Mouse (Mus musculus) bone marrow macrophage, adult 2 months (primary cell): ENCODE data around the gene Pi4kb. TPM values are rescaled to one million over a fixed set of nuclear protein-coding genes. Genes with fewer than 3 reads are reported as not detected.

Experiments
- H3K27ac ChIP-seq: 2 replicates; pipeline ENCODE4 v1.5.1; 2012; ENCODE audit warnings: low read depth, low read length; ENCODE audit not compliant: insufficient read depth
- H3K4me1 ChIP-seq: 2 replicates; pipeline ENCODE4 v1.6.1; 2012; ENCODE audit warnings: low read length; ENCODE audit not compliant: control insufficient read depth, insufficient read depth
- H3K4me3 ChIP-seq: 2 replicates; pipeline ENCODE4 v1.5.1; 2012; ENCODE audit warnings: mild to moderate bottlenecking, low read length, moderate library complexity; ENCODE audit not compliant: insufficient read depth
- CTCF ChIP-seq: IDR thresholded peaks from 2 replicates; pipeline ENCODE4 v1.5.1; 2012; ENCODE audit warnings: low read depth, mild to moderate bottlenecking, low read length, moderate library complexity
- POLR2A ChIP-seq: IDR thresholded peaks from 2 replicates; pipeline ENCODE4 v1.6.1; 2012; ENCODE audit warnings: mild to moderate bottlenecking, low read depth, low read length, borderline replicate concordance
- polyA plus RNA-seq: library from polyadenylated mRNA; stranded (reverse); fragments of >200 nt; gene quantifications from 2 replicates; pipeline ENCODE4 v1.2.4, GENCODE M21; 2012; ENCODE audit not compliant: missing spikeins, insufficient read depth, insufficient read length

Gene Pi4kb
- polyA plus RNA-seq, 1 experiment, result 28.6 TPM

DNA sequence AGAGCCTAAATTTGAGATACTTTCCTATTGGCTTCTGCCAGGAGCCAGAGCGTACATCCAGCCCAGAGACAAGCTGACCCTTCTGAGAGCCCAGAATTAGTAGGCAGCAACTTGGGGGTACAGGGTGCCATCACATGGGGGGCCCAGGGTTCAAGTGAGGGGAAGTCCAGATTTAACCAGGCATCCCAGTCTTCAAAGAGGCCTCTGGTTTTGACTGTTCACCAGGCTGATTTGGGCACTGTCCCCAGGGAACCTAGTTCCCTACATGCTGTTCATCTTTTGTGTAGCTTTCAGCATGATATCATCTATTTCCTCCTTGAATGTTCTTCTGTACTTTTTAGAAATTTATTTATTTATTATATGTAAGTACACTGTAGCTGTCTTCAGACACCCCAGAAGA is 9.5 kb upstream of the Pi4kb start:
- Histone ChIP-seq H3K4me1 (peaks cover 3% of the 10 kb centered on the region), H3K27ac (no peak overlapping the region), H3K4me3 (no peak overlapping the region)
- TF ChIP-seq CTCF, result no peak
- TF ChIP-seq POLR2A, result no peak

GRCm38 (mm10) chr3:94965878-94966277 is 8.7 kb upstream of the Pi4kb start:
- Histone ChIP-seq H3K4me3 (no peak overlapping the region), H3K4me1 (peaks cover 3% of the 10 kb centered on the region), H3K27ac (no peak overlapping the region)
- TF ChIP-seq POLR2A, result no peak
- no peak for TF ChIP-seq CTCF

GRCm38 (mm10) chr3:94972552-94972951 is 2.0 kb upstream of the Pi4kb start:
- peaks cover 17% of the 10 kb centered on the region for H3K4me1 ChIP-seq
- H3K4me3 ChIP-seq, result no peak overlapping the region
- H3K27ac ChIP-seq, result no peak overlapping the region
- TF ChIP-seq CTCF, result no peak
- no peak for TF ChIP-seq POLR2A

DNA sequence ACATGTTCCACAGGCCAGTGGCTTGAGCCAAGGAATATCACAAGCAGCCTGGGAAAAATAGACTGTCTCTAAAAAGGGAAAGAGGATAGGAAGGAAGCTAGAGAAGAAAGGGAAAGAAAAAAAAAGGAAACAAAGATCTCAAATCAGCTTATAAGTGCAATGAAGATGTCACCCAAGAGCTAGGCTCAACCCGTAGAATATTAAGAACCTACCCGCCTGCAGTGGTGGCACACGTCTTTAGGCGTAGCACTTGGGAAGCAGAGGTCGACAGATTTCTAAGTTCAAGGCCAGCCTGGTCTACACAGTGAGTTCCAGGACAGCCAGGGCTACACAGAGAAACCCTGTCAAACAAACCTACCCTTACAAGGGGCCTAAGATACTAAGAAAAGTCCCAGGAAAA is 911 bp upstream of the Pi4kb start:
- TF ChIP-seq POLR2A, result no peak
- TF ChIP-seq CTCF, result no peak
- H3K27ac ChIP-seq, result no peak overlapping the region
- peaks cover 21% of the 10 kb centered on the region for H3K4me1 ChIP-seq
- H3K4me3 ChIP-seq, result no peak overlapping the region

GRCm38 (mm10) chr3:94974026-94974527 is 454 bp upstream of the Pi4kb start:
- H3K27ac ChIP-seq, result no peak overlapping the region

GRCm38 (mm10) chr3:94984312-94984711 is 9.8 kb downstream of the Pi4kb start:
- TF ChIP-seq CTCF (no peak), POLR2A (no peak)
- Histone ChIP-seq H3K4me1 (peaks cover 30% of the 10 kb centered on the region), H3K27ac (no peak overlapping the region), H3K4me3 (no peak overlapping the region)

More at GRCm38 (mm10) chr3:94974026-94974527, 454 bp upstream of the Pi4kb start:
- TF ChIP-seq POLR2A (no peak), CTCF (no peak)
- Histone ChIP-seq H3K4me1 (peaks cover 21% of the 10 kb centered on the region), H3K4me3 (peak overlapping the region; percentile 70)

- no peak for TF ChIP-seq POLR2A
- TF ChIP-seq CTCF, result no peak
- H3K27ac ChIP-seq, result no peak overlapping the region
- peaks cover 32% of the 10 kb centered on the region for H3K4me1 ChIP-seq
- no peak overlapping the region for H3K4me3 ChIP-seq
These were observed 11.0 kb downstream of the Pi4kb start for GRCm38 (mm10) chr3:94985513-94985912.

- TF ChIP-seq POLR2A (no peak), CTCF (no peak)
- Histone ChIP-seq H3K4me3 (no peak overlapping the region), H3K4me1 (peaks cover 36% of the 10 kb centered on the region), H3K27ac (peak overlapping the region; percentile 45)
These were observed 13.0 kb downstream of the Pi4kb start for GRCm38 (mm10) chr3:94987578-94987977.

DNA sequence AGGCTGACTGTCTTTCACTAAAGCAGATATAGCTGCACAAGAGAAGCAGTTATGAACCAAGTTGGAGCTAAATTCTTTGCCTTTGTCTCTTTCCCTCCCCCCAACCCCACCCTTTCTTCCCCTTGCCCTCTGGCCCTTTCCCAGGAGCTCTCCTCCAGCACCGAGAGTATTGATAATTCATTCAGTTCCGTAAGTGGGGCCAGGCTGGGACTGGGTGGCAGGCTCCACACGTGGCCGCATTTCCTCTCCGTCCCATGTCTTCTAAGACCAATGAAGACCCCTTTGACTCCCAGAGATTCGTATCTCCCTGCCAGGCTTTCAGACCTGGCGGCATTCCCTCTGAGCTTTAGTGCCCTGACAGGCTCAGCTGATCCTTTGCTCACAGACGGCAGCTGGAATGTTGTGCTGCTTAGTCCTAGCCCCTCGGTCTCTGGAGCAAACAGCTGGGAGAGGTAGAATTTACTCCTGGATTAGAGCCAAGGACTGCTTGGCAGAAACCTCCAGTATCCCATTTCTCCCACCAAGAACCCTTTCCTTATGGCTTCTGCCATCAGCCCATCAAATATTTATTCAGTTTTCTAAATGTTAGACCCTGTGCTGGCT is 14.7 kb downstream of the Pi4kb start:
- H3K27ac ChIP-seq, result no peak overlapping the region
- TF ChIP-seq CTCF, result no peak
- no peak for TF ChIP-seq POLR2A
- H3K4me1 ChIP-seq, result peaks cover 37% of the 10 kb centered on the region
- H3K4me3 ChIP-seq, result no peak overlapping the region

DNA sequence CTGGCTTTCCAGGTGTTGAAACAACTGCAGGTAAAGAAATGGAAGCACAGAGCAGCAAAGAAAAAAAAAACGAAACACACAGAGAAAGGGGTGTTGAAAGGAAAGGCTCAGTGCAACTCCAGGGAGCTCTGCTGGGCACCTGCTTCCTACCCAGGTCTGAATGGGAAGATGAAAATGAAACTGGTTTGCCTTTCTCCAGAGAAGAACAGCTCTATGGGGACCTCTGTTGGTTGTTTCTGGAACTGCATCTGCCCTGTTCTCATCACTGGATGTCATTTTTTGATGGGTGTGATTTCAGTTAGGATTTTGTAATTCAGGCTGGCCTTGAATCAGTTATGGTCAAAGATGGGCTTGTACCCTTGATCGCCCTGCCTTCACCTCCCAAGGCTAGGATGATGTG is 22.4 kb downstream of the Pi4kb start:
- Histone ChIP-seq H3K4me3 (no peak overlapping the region), H3K27ac (no peak overlapping the region), H3K4me1 (peaks cover 20% of the 10 kb centered on the region)
- TF ChIP-seq POLR2A, result no peak
- TF ChIP-seq CTCF, result peak; percentile 33

GRCm38 (mm10) chr3:95002569-95002968 is 28.0 kb downstream of the Pi4kb start:
- TF ChIP-seq CTCF (no peak), POLR2A (no peak)
- Histone ChIP-seq H3K4me1 (peaks cover 25% of the 10 kb centered on the region), H3K27ac (0 out of 2 replicates have a peak overlapping the region, but pooled peaks have one; percentile 4), H3K4me3 (no peak overlapping the region)
